Mouse (Mus musculus) thymus, postnatal 10 days (tissue): ENCODE data around the gene Purb.
A peak's percentile ranks its signal among the peaks of the same experiment; 100 is the strongest.

Source experiments
- DNase-seq, 2 experiments: peaks; one replicate each; pipeline ENCODE4 v3.0.0; 2021; ENCODE audit warnings: low spot score in 2 of 2

Purb gene

GRCm38 (mm10) chr11:6475867-6476484 is at the start of gene Purb:
Gene Purb (minus strand): TSS chr11:6475917.
- DNase-seq: peak; percentile 85 to 95

- no peak for DNase-seq
Observed at GRCm38 (mm10) chr11:6525241-6525640, 49.5 kb upstream of the Purb start.

- DNase-seq: no peak
Observed at GRCm38 (mm10) chr11:6524880-6525238, 49.1 kb upstream of the Purb start.

- DNase-seq: no peak
Observed at GRCm38 (mm10) chr11:6524165-6524879, 48.6 kb upstream of the Purb start.

- no peak for DNase-seq
Observed at GRCm38 (mm10) chr11:6523662-6524088, 48.0 kb upstream of the Purb start.

GRCm38 (mm10) chr11:6522782-6523525 is 47.2 kb upstream of the Purb start:
- DNase-seq: no peak

GRCm38 (mm10) chr11:6520507-6521173 is 44.9 kb upstream of the Purb start, which contains the start of gene Myo1g:
Gene Myo1g (minus strand): TSS chr11:6520965.
- peak; percentile 63 to 68 for DNase-seq

- peak in 1 of 2 experiments; percentile 46 for DNase-seq
Observed at GRCm38 (mm10) chr11:6519491-6520033, 43.8 kb upstream of the Purb start.

GRCm38 (mm10) chr11:6514837-6515236 is 39.1 kb upstream of the Purb start:
- DNase-seq: no peak

- no peak for DNase-seq
Observed at GRCm38 (mm10) chr11:6508269-6508876, 32.7 kb upstream of the Purb start.

GRCm38 (mm10) chr11:6506516-6506915 is 30.8 kb upstream of the Purb start:
- DNase-seq: no peak

- DNase-seq: no peak
Observed at GRCm38 (mm10) chr11:6504689-6505088, 29.0 kb upstream of the Purb start.

- no peak for DNase-seq
Observed at GRCm38 (mm10) chr11:6504226-6504625, 28.5 kb upstream of the Purb start.

- DNase-seq: no peak
Observed at GRCm38 (mm10) chr11:6502506-6502905, 26.8 kb upstream of the Purb start.

GRCm38 (mm10) chr11:6497311-6497948 is 21.7 kb upstream of the Purb start:
- no peak for DNase-seq

- peak; percentile 35 to 55 for DNase-seq
Observed at GRCm38 (mm10) chr11:6489691-6490503, 14.2 kb upstream of the Purb start.

GRCm38 (mm10) chr11:6489257-6489656 is 13.5 kb upstream of the Purb start:
- no peak for DNase-seq

- DNase-seq: no peak
Observed at GRCm38 (mm10) chr11:6488041-6488684, 12.4 kb upstream of the Purb start.

GRCm38 (mm10) chr11:6487496-6487895 is 11.8 kb upstream of the Purb start:
- DNase-seq: no peak

- DNase-seq: no peak
Observed at GRCm38 (mm10) chr11:6486916-6487315, 11.2 kb upstream of the Purb start.
